Mouse (Mus musculus) WW6 (cell line): ENCODE measurements around the gene Mlec.
"Not testable (repeated sequence)": the region's sequence is repeated elsewhere in the genome, so short reads cannot be mapped to it uniquely, and the experiment has no call there.

Experiments
- DNase-seq: peaks from one replicate; pipeline ENCODE4 v3.0.0-alpha.2; 2013; ENCODE audit warnings: low read depth, low spot score

Mlec gene

DNA sequence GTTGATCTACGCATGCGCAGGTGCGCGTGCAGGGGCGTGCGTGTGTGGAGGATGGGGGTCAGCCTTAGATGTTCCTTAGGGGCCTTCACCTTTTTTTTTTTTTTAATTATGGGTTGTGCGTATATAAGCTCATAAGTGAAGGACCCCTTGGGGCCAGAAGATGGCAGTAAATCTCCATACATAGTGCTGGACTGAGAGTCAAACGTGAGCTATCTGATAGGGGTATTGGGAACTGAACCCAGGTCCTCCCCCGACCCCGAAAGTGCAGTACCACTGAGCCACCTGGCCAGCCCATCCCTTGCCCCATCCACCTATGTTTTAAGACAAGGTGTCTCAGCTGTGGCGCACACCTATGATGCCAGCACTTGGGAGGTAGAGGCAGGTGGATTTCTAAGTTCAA is 21.6 kb upstream of the Mlec start:
- no peak for DNase-seq

DNA sequence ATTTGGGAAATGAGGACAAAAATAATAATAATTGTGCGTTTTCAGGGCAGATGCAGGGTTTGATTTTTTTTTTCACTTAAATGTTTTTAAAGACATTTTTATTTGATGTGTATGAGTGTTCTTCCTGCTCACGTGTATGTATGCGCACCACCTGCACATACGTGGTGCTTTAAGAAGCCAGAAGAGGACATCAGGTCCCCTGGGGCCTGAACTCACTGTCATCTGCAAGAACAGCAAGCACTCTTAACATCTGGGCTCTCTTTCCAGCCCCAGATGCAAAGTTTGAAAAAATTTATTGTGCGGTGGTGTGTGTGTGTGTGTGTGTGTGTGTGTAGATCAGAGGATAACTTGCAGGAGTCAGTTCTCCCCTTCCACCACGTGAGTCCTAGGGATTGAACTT is 19.9 kb upstream of the Mlec start:
- no peak for DNase-seq

- no peak for DNase-seq
These were observed 16.6 kb upstream of the Mlec start for GRCm38 (mm10) chr5:115174554-115174953.

DNA sequence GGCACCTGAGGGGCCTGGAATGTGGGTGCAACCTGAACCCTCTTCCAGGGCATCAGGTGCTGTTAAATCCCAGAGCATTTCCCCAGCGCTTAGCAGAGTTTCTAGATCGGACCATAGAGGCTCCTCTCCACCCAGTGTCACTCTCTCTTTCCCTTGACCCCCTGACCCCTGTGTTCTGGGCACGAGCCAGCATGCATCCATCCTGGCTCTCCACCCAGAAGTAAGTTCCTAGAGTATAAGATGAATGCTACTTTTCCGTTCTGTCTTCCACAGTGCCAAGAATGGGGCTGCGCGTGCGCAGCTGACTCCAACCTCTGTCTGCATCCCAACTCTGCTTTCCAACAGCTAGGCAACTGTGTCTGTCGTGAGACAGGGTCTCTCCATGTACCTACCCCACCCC is 12.2 kb upstream of the Mlec start:
- no peak for DNase-seq

- no peak for DNase-seq
These were observed 10.8 kb upstream of the Mlec start for GRCm38 (mm10) chr5:115168641-115169415.

DNA sequence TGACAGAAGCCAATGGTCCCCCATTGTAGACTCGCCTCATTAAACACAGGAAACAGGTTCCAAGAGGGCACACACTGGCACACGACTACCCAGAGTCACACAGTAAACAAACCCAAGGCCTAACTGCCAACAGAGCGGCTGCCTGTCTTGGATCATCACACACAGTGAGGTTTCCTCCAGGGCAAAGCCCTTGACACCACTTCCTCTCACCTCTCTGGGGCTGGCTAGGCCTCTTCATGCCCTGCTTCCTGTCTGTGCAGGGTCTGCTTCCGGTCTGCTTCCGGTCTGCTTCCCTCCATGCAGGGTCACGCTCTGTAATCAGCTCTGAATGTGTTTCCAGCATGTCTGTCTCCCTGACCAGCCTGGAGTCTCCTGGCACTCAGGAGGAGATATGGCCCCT is 9.4 kb upstream of the Mlec start:
- no peak for DNase-seq

DNA sequence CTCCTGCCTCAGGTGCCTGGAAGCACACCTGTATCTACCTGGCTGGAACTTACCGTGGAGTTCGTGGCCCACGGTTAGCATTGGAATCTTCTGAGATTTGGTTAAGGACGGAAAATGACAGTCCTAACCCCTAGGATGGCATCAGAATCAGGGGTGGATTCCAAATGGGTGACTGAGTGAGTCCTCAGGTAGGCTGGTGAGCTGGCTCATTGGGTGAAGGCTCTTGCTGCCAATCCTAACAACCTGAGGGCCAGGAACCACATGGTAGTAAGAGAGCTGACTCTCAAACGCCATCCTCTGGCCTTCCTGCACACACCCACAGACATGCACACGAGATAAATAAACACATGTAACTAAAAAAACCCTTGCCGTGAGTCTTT is 8.8 kb upstream of the Mlec start:
- DNase-seq, result no peak

- DNase-seq, result peak; percentile 82
These were observed 8.2 kb upstream of the Mlec start for GRCm38 (mm10) chr5:115165895-115166814.

GRCm38 (mm10) chr5:115165351-115165750 is 7.4 kb upstream of the Mlec start:
- no peak for DNase-seq

GRCm38 (mm10) chr5:115164446-115164845 is 6.5 kb upstream of the Mlec start:
- not testable (repeated sequence) for DNase-seq

- DNase-seq, result no peak
These were observed 5.6 kb upstream of the Mlec start for GRCm38 (mm10) chr5:115163563-115163962.

DNA sequence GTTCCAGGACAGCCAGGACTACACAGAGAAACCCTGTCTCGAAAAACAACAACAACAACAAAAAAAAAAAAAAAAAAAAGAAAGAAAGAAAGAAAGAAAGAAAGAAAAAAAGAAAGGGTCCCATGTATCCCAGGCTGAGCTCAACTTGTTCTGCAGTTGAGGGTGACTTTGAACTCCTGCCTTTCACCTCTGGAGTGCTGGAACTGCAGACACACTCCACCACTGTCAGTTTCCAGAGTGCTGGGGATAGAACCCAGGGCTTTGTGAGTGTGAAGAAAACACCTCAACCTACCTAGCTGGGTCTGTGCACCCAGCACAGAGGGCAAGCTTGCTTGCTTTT is 3.9 kb upstream of the Mlec start:
- DNase-seq, result not testable (repeated sequence)

DNA sequence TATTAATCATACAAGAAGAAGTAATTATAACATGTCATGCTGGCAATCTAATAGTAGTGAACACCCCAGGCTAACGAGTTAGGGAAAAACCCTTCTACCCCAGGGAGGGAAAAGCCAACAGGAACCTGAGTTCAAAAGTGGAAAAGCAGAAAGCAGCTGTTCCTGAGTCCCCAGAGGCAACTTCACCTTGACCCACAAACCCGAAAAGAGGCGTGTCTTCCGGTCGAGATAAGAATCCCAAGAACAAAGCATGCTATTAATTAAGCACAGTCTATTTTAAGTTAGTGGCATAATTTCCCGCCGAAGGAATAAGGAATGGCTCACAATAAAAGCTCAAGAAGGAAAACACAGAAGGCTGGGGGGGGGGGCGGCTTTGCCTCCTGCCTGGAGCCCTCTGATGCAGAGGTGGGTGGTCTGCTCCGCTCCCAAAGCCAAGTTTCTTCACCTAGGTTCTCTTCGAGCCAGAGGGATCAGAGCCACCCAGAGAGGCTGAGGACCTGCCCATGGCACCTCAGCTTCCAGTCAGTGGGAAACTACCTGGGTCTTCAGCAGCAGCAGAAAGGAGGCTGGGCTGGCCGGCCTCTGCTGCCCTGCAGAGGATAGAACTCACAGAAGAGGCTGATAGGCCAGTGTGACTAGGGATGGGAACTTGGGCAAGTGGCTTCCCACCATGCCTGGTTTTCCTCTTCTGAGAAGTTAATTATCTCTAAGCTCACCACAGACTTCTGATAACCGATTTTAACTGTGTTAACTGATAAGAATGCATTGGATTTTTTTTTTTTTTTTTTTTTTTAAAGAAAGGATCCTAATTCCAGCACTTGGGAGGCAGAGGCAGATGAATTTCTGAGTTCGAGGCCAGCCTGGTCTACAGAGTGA is 3.3 kb upstream of the Mlec start:
- DNase-seq, result no peak

GRCm38 (mm10) chr5:115160655-115161054 is 2.7 kb upstream of the Mlec start:
- DNase-seq, result no peak

GRCm38 (mm10) chr5:115159165-115159564 is 1.2 kb upstream of the Mlec start:
- DNase-seq, result no peak

GRCm38 (mm10) chr5:115156933-115157589 is 918 bp downstream of the Mlec start:
- DNase-seq, result no peak

DNA sequence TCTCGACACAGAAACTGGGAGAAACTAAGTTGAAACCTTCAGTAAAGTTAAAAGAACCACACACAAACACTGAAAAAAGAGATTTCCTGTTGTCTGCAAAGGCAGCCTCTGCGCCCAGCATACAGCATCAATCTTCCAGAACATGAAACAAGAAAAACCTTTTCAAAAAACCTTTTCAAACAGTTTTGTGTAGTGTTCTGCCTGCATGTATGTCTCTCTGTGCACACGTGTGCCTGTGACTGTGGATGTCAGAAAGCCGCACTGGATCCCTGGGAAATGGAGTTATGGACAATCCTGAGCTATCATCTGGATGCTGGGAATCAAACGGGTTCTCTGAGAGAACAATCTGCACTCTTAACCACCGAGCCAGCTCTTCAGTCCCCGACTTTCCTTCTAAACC is 1.6 kb downstream of the Mlec start:
- DNase-seq, result no peak

GRCm38 (mm10) chr5:115155831-115156230 is 2.1 kb downstream of the Mlec start:
- no peak for DNase-seq

DNA sequence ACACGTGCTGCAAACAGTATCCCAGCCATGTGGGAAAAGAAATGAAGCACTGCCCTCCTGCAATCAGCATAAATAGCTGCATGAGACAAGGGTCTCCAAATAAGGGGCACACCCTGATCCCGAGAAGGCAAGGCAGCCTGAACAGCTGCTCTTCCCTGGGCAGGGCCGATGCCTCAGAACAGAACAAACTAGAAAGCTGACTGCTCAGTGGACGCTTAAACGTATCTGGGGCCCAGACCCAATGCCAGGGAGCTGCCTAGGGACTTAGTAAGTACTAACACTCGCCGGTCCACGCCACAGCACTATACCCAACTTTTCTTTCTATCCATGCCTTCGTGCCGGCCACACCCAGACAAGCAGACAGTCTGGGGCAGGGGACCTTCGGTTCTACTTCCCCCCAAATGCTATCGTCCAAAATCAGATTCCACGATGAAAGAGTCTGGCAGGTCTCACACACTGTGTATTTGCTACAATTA is 2.8 kb downstream of the Mlec start:
- no peak for DNase-seq

- DNase-seq, result no peak
These were observed 5.6 kb downstream of the Mlec start for GRCm38 (mm10) chr5:115152132-115152956.
